Mouse (Mus musculus): ENCODE data around the gene Rad9a. TPM values are rescaled to one million over a fixed set of nuclear protein-coding genes. Genes with fewer than 3 reads are reported as not detected.

Rad9a gene
- total RNA-seq, 2 experiments from 2014 or later, result 7.9 to 9.6 TPM

- DNase-seq (ENCODE audit: low spot score in 2 of 2), result no peak
Measured at GRCm38 (mm10) chr19:4166678-4167476, 34.6 kb downstream of the Rad9a start.

- no peak for DNase-seq (ENCODE audit: low spot score in 2 of 2)
Measured at GRCm38 (mm10) chr19:4164721-4165120, 36.7 kb downstream of the Rad9a start.

- no peak for DNase-seq (ENCODE audit: low spot score in 2 of 2)
Measured at GRCm38 (mm10) chr19:4164100-4164499, 37.4 kb downstream of the Rad9a start.

GRCm38 (mm10) chr19:4163543-4163887, 37.9 kb downstream of the Rad9a start:
- DNase-seq (ENCODE audit: low spot score in 2 of 2), result no peak

GRCm38 (mm10) chr19:4162646-4163542, 38.6 kb downstream of the Rad9a start, which contains the start of gene Rps6kb2:
Gene Rps6kb2, minus strand, starts transcription at chr19:4163354.
- DNase-seq (ENCODE audit: low spot score in 2 of 2), result peak; percentile 96 to 99

- no peak for DNase-seq (ENCODE audit: low spot score in 2 of 2)
Measured at GRCm38 (mm10) chr19:4159049-4159448, 42.4 kb downstream of the Rad9a start.

- no peak for DNase-seq (ENCODE audit: low spot score in 2 of 2)
Measured at GRCm38 (mm10) chr19:4156771-4157170, 44.7 kb downstream of the Rad9a start.

- DNase-seq (ENCODE audit: low spot score in 2 of 2), result no peak
Measured at GRCm38 (mm10) chr19:4156073-4156579, 45.3 kb downstream of the Rad9a start.

GRCm38 (mm10) chr19:4155223-4156072, 46.0 kb downstream of the Rad9a start:
- DNase-seq (ENCODE audit: low spot score in 2 of 2), result no peak

GRCm38 (mm10) chr19:4154437-4155222, 46.8 kb downstream of the Rad9a start:
- no peak for DNase-seq (ENCODE audit: low spot score in 2 of 2)

GRCm38 (mm10) chr19:4153232-4153654, 48.2 kb downstream of the Rad9a start, which contains the start of gene Ptprcap:
Gene Ptprcap, plus strand, starts transcription at chr19:4153604.
- no peak for DNase-seq (ENCODE audit: low spot score in 2 of 2)

- DNase-seq (ENCODE audit: low spot score in 2 of 2), result no peak
Measured at GRCm38 (mm10) chr19:4152445-4153231, 48.8 kb downstream of the Rad9a start.

- DNase-seq (ENCODE audit: low spot score in 2 of 2), result no peak
Measured at GRCm38 (mm10) chr19:4151898-4152297, 49.6 kb downstream of the Rad9a start.

GRCm38 (mm10) chr19:4151488-4151860, 50.0 kb downstream of the Rad9a start:
- no peak for DNase-seq (ENCODE audit: low spot score in 2 of 2)

GRCm38 (mm10) chr19:4150567-4151487, 50.6 kb downstream of the Rad9a start:
- DNase-seq (ENCODE audit: low spot score in 2 of 2), result no peak

GRCm38 (mm10) chr19:4149764-4150461, 51.5 kb downstream of the Rad9a start:
- DNase-seq (ENCODE audit: low spot score in 2 of 2), result no peak

GRCm38 (mm10) chr19:4149283-4149682, 52.2 kb downstream of the Rad9a start:
- no peak for DNase-seq (ENCODE audit: low spot score in 2 of 2)

- DNase-seq (ENCODE audit: low spot score in 2 of 2), result no peak
Measured at GRCm38 (mm10) chr19:4148819-4149218, 52.6 kb downstream of the Rad9a start.
